Comparison of ENCODE assay signal across 8 mouse cellular contexts in genomic region chr10:39731736-39732265, GRCm38 (mm10). TPM values are rescaled to one million over a fixed set of nuclear protein-coding genes. Genes with fewer than 3 reads are reported as not detected.
DNase-seq lines count a peak whose midpoint lies in the region; ATAC-seq lines count a peak whose summit lies in the region.

Gene Rev3l (plus strand): TSS chr10:39732118.

- H3K27me3 ChIP-seq in hindbrain, embryonic 14.5 days (ENCODE audit: control insufficient read depth, insufficient read depth, low read length): no peaks in the 10 kb centered on the region

- H3K4me1 ChIP-seq in hindbrain, embryonic 14.5 days (replicated peaks; ENCODE audit: control insufficient read depth, insufficient read depth, low read length): peaks cover 24% of the 10 kb centered on the region

- peak; percentile 81 for ATAC-seq in hindbrain, embryonic 14.5 days (ENCODE audit: low FRiP score)

- under 1% methylated on average over 52 of the region's 64 CpGs for WGBS in hindbrain, embryonic 14.5 days

- H3K9ac ChIP-seq in hindbrain, embryonic 14.5 days: peak within 1 kb of the TSS; percentile 97

- H3K4me3 ChIP-seq in hindbrain, embryonic 14.5 days (replicated peaks; ENCODE audit: low read length): peak within 1 kb of the TSS; percentile 79

- peak within 1 kb of the TSS; percentile 70 for H3K4me2 ChIP-seq in hindbrain, embryonic 14.5 days (replicated peaks)

- no peaks in the 10 kb centered on the region for H3K9me3 ChIP-seq in hindbrain, embryonic 14.5 days (ENCODE audit: control insufficient read depth, low read length)

- peak within 1 kb of the TSS; percentile 99 for H3K27ac ChIP-seq in hindbrain, embryonic 14.5 days

- no peaks in the 10 kb centered on the region for H3K36me3 ChIP-seq in hindbrain, embryonic 14.5 days (replicated peaks; ENCODE audit: control insufficient read depth, insufficient read depth)

- peak; percentile 95 for DNase-seq in T-cell, adult 2 months (ENCODE audit: low spot score)
- peak; percentile 91 for DNase-seq in cerebellum, postnatal 36 days
- DNase-seq in frontal cortex, postnatal 36 days (ENCODE audit: low spot score in 2 of 2): peak; percentile 84 to 85
- DNase-seq in hindbrain, embryonic 14.5 days (ENCODE audit: low spot score): peak; percentile 93
- DNase-seq in layer of hippocampus, postnatal 36 days: peak; percentile 87 to 89
- peak; percentile 89 for DNase-seq in lung, postnatal 25 days (ENCODE audit: low spot score)
- peak; percentile 87 for DNase-seq in retina, adult 2 months (ENCODE audit: low read depth, low spot score)
- peak; percentile 90 for DNase-seq in thymus, postnatal 25 days

RNA-seq across cellular contexts. Expression of gene Rev3l, which starts in this region (rescaled TPM):
- 60.9 and 62.1 TPM in 2 replicates for polyA plus RNA-seq in hindbrain, embryonic 14.5 days (2014; fragmentation: Nextera tagmentation; extraction: Ambion mirVana)
- 10 to 100 TPM; 37.3 to 44.2 TPM for total RNA-seq in layer of hippocampus, postnatal 36 days (2021)

Comparison
In these comparisons a context has a peak if more than half of its experiments do, and no peak if none do; other contexts are left out.
1. Peak in every context shown above with its lines: DNase-seq, ATAC-seq, H3K4me3 ChIP-seq and H3K27ac ChIP-seq.